Mouse (Mus musculus): ENCODE measurements around the gene Gm20388.

- no peak for TF ChIP-seq CTCF (IDR thresholded peaks at IDR 0.05; ENCODE audit: low read depth)
- TF ChIP-seq EP300 (IDR thresholded peaks at IDR 0.05; ENCODE audit: low read depth) = no peak
Measured at GRCm38 (mm10) chr8:122187271-122187670, 2276.6 kb downstream of the Gm20388 start.

All from liver, embryonic 14.5 days (tissue).